Mouse (Mus musculus) cerebral cortex, adult 2 months (tissue): ENCODE results near the gene Inha.

ENCODE experiments used
- WGBS: fragments of 180-500 bp; shearing (Covaris S2); methylation state at CpG from one replicate; pipeline ENCODE4 v1.1.7; 2018; 5-methylcytosine and 5-hydroxymethylcytosine counted together

The Inha gene

DNA sequence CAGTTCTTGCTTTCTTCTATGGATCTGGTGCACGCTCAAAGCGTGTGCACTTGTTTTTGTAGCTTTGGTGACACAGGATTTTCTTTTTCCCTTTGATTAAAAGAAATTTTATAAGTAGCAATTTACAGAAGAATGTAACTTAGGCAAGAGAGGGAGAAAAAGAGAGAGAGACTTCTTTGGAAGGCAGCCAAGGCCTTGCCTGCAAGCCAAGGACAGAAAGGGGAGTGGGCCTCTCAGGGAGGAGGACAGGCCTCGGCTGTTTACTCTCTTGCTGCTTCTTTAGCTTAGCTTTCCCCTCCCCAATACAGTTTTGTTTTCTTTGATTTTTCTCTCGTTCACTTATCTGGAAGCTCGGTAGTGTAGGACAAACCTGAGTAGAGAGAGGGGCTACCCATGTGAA, 12.7 kb downstream of the Inha start:
- 62% methylated on average over 5 of the region's 5 CpGs for WGBS

DNA sequence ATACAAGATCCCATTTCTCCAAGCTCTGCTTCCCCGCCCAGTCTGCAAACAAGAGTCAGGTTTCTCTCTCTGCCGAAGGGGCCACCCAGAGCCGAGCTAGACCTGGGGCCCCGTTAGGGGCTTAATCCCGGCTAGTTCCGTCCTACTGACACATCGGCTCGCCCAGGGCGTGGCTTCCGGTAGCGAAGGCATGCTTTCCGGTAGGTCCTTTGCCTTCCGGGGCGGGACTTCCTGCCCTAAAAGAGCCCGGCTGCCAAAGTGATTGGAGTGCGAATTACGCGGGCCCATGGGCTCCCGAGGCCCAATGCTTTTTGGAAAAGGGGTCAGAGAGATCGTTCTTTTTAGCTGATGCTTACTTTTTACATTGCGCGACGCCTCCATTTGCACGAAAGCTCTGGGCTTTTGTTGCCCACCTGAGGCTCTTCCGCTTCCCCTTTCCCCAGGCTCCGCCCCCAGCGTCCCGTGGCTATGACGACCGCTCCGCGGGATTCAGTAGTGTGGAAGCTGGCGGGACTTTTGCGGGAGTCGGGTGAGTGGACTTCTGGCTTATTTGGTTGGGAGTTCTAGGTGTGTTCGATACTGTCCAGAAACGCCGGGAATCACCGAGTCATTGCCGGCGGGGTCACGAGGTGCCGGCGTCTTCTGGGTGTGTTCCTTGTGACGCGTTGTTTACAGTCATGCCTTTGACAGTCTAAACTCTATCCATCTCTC, 14.6 kb downstream of the Inha start, which contains the start of gene Stk11ip:
TSS of gene Stk11ip (plus strand) at position 209 of the 711 bp plus-strand sequence.
- under 1% methylated on average over 46 of the region's 46 CpGs for WGBS

DNA sequence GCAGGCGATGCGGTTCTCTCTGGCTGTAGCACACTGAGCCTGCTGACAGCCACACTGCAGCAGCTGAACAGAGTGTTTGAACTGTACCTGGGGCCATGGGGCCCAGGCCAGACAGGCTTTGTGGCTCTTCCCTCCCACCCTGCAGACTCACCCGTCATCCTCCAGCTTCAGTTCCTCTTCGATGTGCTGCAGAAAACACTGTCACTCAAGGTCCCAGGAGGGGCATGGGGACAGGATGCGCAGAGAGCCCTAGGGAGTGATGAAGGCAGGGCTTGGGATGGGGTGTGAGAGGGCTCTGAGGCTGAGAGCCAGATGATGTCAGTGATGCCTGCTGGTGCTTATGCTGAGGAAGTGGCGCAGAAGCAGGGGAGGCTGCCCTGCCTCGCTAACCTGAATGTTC, 17.8 kb downstream of the Inha start:
- WGBS: 92% methylated on average over 7 of the region's 7 CpGs

DNA sequence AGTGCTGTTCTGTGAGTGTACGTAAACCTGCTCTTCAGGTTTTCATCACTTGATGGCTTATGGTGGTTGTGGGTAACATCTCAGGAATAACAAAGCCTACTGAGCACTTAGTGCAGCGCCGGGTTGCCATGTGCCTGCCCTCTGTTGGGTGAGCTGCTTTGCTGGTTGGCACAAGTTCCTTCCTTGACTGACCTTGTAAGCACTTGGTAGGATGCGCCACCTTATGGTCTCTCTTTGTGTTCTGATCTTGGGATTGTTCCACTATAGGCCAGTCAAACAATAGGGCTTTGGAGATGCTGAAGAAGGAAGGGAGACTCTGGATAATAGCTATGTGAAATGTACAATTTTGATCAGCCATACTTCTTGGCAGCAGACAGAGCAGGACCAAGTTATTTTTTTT, 23.7 kb downstream of the Inha start:
- WGBS: 79% methylated on average over 4 of the region's 4 CpGs

DNA sequence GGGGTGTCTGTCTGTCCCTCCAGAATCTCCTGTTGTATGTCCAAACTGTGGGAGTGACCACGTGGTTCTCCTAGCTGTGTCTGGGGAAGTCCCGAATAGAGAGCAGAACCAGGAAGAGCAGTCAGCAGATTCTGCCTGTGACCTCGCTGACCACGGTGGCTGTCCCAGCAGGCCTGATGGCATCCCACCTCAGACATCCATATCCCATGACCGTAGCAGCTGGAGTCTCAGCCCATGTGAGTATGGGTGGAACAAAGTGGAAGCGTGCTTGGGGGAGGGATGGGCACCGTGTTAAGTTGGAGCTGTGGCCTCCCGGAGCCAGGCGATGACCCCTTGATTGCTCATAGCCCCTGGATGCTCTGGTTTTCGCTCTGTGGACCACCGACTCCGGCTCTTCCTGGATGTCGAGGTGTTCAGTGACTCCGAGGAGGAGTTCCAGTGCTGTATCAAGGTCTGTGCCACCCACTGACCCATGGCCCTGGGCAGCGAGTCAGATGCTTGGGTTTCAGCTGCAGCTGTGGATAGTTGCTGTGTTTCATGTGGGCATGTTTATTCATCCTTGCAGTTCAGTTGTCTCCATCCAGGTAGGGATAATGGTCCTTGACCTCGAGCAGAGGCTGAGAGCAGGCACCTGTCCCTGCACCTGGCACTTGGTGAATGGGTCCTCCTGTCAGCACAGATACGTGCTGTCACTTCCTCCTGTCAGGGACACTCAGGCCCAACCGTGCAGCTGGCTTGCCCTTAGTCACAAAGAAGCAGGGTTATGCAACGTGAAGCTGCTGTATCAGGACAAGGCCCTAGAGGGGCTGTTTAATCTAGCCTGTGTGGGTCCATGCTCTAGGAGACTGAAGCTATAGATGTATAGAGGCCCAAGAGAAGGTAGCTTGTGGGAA, 25.6 kb downstream of the Inha start:
- WGBS: 91% methylated on average over 19 of the region's 19 CpGs

DNA sequence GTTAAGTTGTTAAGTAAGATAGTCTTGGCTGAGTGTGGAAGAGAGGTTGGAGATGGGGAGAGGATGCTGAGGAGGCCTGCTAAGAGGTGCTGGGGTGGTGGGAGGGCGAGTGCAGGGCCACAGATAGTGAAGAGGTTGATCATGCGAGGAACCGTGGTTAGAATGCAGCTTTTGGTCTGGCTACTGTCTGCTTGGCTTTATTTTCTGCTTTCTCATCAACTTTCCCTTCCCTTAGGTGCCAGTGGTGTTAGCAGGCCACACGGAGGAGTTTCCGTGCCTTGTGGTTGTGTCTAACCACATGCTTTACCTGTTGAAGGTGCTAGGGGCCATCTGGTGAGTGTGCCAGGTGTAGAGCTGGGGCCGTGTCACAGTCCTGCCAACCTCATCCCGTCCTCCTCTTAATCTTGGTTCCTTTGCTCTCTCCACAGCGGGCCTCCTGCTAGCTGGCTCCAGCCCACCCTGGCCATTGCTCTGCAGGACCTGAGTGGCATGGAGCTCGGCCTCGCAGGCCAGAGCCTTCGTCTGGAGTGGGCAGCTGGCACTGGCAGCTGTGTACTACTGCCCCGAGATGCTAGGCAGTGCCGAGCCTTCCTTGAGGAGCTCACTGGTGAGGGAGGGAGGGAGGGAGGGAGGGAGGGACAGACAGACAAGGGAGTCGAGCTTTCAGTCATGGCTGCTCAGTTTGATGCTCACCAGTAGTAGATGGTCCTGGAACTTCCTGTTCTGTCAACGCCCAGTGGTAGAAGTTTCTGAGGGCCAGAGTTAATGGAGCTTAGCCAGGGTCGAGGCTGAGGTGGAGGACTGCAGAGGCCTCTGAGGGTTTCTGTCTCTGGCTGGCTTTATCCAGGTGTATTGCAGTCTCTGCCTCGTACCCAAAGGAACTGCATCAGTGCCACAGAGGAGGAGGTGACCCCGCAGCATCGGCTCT, 26.7 kb downstream of the Inha start:
- 88% methylated on average over 19 of the region's 19 CpGs for WGBS

DNA sequence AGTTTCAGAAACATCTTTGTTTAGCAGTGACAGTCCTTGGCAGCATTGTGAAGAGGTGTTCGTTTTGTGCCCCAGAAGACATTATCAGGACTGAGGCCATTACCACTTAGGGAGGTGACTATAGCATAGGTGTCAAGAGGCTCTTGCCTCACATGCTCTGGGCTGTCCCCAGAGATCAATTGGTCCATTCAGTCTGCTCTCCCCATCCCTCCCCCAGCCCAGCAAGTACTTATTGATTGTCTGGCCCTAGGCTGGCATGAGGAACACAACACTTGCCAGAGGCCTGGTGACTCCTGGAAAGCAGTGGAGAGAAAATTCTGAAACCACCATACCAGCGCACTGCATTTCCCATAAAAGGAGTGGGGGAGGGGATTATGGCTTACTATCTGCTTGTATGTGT, 30.7 kb downstream of the Inha start:
- WGBS: 86% methylated on average over 2 of the region's 2 CpGs

DNA sequence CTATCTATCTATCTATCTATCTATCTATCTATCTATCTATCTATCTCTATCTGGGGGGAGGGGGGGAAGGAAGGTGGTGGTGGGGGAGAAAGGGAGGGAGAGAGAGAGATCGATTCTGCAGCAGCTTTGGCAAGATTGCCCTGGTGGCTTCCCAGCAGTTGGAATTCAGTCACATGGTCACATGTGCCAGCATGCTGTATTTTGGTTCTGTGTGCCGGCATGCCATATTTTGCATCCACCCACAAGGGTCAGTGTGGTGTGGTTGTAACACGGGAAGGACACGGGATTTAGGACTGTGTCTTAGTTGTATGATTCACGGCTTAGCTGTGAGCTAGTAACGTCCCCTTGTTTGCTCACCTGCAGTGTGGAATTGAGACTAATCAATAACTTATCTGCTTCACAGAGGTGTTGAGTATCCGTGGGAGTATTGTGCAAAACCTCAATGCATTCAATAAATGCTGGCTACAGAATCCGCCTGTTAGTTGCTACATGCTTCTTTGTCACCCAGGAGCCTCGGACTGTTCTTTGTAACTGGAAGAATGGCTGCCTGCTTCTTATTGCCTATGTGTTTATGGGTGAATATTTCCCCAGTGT, 31.8 kb downstream of the Inha start:
- 64% methylated on average over 9 of the region's 9 CpGs for WGBS

DNA sequence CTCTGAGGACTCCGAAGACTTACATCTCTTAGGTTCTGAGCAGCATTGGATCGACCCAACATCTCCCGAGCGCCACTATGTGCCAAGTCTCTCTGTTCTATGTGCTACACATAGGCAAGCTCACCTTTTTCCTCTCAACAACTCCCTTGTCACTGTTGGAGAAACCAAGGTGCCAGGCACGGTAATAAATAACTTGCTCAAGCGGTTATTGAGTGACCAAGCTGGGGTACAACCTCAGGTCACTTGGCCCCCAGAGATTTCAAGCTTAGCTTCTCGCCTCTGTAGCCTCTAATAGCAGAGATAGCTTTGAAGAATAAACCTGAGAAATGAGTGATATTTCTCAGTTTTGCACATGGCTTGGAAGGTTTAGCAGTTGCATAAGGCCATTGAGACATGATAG, 34.6 kb downstream of the Inha start:
- WGBS: 92% methylated on average over 7 of the region's 7 CpGs

DNA sequence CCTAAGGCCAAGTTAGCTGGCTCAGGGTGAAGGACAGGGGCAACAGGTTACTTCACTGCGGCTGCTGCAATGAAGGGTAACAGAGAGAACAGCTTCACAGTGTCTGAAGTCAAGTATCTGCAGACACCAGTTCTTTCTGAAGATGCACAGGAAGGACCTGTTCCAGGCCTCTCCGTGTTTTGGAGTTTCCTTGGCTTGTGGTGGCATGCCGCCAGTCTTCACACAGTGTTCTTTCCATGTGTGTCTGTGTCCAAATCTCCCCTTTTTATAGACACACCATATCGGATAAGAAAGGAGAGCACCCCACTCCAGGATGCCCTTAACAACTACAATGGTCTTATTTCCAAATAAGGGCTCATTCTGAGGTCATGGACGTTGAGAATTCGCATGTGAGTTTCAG, 37.5 kb downstream of the Inha start:
- 75% methylated on average over 6 of the region's 6 CpGs for WGBS

DNA sequence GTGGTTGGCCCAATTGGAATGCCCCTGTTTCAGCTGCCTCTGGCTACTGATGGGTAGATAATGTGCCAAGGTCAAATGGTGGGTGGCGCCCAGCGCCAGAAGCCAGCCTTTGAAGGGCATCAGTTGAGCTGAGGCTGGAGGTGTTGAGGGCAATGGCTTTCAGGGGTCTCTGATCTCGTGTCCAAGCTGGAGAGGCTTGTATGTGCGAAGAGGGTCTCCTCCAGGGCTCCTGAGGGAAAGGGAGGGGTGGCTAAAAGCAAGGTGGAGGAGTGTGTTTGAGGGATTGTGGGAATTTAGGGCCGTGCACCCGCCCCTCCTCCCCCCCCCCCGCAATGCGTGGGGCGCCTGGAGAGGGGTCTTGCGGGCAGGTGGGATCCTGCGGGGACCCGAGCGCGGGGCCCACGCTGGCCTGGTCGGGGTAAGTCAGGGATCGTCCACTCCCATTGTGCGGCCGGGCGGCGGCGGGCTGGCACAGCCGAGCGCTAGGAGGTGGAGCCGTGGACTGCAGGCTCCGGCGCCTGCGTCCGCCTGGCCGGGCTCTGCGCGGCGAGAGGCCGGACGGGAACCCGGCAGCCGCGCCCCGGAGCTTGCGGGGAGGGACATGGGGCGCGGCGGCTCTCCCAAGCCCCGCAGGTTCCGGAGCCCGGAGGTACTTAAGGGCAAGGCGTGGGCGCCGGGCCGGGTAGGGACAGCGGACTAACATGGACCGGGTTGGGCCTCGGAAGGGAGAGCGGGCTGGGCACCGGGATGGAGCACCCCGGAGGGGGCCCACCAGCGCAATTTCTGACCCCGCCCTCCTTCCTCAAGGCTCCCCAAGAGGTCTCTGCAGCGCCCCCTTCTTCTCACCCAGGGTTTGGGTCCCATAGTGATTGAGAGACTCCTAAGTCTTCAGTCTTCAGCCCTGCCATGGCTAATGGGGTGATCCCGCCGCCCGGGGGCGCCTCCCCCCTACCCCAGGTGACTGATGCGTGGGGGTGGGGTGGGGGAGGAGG, 39.4 kb downstream of the Inha start, which contains the start of gene Slc4a3:
TSS of gene Slc4a3 (plus strand) at position 302 of the 992 bp plus-strand sequence.
- 2% methylated on average over 58 of the region's 64 CpGs for WGBS

DNA sequence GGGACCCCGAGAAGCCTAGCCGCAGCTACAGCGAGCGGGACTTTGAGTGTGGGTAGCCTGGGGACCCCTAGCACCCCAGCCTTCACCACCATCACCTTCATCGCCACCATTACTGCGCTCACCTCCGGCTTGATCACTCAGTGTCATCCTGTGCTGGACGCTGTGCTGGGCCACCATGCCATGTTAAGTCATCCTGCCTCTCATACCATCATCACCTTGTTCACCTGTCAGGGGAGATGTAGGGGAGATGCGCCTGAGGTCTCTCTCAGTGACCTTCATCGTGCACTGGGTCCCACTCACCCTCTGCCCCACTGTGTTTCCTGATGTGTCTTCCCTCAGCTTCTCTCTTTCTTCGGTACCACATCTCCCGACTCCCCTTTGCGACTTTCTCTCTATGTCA, 40.5 kb downstream of the Inha start:
- 92% methylated on average over 13 of the region's 13 CpGs for WGBS

DNA sequence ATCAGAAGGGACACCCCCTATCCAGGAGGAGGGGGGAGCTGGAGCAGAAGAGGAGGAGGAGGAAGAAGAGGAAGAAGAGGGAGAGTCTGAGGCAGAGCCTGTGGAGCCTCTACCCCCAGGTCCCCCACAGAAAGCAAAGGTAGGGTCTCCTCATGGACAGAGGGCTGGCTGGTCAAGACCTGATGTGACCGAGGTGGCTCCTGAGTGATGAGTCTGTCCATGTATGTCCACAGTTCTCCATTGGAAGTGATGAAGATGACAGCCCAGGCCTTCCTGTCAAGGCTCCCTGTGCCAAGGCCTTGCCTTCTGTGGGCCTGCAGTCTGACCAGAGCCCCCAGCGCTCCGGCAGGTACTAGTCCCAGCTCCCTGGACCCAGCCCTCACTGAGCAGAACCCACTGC, 41.2 kb downstream of the Inha start:
- WGBS: 91% methylated on average over 3 of the region's 3 CpGs

DNA sequence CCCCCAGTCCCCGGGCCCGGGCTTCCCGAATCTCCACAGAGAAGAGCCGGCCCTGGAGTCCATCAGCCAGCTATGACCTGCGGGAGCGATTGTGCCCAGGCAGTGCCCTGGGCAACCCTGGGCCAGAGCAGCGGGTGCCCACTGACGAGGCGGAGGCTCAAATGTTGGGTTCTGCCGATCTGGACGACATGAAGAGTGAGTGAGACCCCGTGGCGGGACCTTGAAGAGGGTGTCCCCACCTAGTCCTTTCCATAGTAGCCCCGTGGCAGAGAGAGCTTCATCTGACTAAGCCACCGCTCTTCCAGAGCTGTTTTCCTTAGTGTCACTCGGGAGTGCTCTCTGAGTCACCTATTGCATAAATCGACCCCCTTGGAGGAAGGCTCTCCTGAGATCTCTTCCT, 42.0 kb downstream of the Inha start:
- 85% methylated on average over 17 of the region's 17 CpGs for WGBS

DNA sequence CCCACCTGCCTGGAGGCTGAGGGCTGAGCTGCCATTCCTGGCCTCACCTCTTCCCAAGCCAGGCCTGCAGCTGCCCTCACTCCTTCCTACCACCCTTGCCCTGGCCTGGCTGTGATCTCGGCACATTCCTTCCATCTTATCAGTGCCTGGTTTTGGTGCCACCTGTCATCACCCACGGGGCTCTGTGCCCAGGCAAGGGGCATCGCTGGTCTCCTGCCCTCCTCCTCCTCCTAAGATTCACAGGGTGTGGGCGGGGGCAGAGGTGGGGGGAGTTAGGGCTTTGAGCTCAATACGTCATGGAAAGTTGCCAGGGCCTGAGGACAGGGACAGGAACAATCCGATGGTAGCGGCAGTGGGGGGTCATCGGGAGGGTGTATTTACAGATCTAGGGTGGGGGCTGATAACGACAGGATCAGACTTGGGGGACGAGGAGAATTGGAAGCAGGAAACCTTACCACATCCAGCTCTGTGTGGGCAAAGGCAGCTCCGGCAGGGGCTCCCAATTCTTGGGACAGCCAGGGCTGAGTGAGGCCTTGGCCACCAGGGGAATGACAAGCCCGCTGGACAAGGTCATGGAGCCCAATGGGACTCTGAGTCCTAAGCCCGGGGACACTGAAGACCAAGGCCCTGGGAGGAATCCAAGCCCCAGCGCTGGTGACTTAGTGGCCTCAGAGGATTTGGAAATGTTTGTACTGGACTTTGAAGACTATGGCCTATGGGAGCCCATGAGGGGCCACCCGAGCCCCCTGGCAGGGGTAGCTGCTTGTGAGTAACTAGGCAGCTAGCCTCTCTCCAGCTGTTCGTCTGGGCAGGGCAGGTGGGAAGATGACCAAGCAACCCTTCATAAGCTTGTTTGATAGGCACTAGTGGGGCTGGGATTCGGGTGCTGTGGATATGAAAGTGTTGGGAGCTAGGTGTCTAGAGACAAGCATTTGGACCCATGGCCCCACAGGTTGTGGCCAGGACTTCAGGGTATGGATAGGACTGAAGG, 42.7 kb downstream of the Inha start:
- WGBS: 69% methylated on average over 17 of the region's 17 CpGs

DNA sequence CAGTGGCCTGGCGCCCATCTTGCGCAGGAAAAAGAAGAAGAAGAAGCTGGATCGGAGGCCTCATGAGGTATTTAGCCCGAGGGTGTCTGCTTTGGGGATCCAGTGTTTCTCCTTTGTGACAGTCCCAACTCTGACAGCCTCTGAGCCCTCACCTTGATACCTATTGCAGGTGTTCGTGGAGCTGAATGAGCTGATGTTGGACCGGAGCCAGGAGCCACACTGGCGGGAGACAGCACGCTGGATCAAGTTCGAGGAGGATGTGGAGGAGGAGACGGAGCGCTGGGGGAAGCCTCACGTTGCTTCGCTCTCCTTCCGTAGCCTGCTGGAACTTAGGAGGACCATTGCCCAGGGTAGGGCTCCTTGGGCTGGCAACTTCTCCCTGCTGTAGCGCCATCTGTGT, 43.7 kb downstream of the Inha start:
- 56% methylated on average over 15 of the region's 15 CpGs for WGBS

DNA sequence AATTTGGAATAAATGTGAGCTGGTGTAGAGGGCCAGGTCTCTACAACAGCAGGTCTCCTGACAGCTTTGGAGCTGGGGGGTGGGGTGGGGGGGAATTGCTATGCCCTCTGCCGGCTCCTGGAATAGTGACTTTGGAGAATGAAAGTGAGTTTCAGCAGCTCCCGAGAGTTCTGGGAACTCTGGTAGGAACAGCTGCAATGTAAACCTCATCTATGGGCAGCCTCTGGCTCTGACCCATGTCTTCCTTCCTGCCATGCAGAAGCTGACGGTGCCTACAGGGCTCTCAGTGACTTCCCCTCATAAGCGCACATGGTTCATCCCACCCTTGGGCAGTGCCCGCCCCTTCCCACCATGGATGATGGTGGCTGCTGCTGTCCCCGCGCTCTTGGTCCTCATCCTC, 48.8 kb downstream of the Inha start:
- WGBS: 61% methylated on average over 7 of the region's 7 CpGs

DNA sequence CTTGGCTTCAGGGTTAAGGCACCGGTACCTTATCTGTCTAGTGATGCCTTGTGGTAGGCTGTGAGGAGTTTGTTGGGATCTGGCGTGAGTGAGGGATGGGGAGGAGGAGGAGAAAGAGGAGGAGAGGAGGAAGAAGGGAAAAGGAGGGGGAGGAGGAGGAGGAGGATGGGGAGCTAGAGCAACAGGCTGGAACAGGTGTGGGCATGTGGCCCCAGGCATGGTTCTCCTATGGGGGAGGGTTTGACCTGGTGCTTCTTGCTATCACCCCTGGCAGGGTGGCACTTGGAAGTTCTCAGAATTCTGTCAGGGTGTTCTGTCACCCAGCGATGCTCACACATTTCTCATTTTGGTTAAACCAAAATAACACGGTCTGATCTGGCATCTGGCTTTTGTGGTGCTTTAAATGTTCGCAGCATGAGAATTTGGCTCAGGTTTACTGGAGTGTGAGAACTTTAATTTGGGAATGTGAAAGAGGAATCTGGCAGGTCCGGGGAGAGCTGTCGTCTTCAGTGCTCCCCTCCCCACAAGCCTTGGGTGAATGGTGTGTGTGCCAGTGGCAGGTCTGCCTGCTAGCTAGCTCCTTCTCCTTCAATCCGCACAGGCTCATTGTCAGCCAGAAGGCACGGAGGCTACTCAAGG, 49.4 kb downstream of the Inha start:
- 42% methylated on average over 9 of the region's 9 CpGs for WGBS

DNA sequence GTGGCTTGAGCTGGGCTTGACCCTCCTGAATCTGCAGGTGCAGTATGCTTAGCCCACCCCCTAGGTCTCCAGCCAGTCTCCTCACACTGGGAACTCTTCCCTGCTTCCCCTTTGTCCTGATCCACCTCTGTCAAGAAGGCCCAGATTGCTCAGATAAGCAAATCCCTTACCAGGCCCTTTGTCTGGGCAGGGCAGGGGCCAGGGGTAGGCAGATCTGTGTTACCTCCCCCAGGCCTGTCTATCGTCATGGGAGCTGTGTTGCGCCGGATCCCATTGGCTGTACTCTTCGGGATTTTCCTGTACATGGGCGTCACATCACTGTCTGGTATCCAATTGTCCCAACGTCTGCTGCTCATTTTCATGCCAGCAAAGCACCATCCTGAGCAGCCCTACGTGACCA, 50.2 kb downstream of the Inha start:
- 80% methylated on average over 7 of the region's 7 CpGs for WGBS
